Mouse (Mus musculus) embryo, embryonic 10 days (tissue): ENCODE measurements at regions not wholly inside any gene's neighbourhood (a gene's known extent, or its start where the extent isn't known, plus 50 kb on each side); places are given as distances from the start of the nearest gene placed in this dataset.
"Not testable (repeated sequence)": the region's sequence is repeated elsewhere in the genome, so short reads cannot be mapped to it uniquely, and the experiment has no call there.

Experiments
- DNase-seq: peaks from one replicate; pipeline ENCODE4 v3.0.0-alpha.2; 2015; ENCODE audit warnings: low spot score

DNA sequence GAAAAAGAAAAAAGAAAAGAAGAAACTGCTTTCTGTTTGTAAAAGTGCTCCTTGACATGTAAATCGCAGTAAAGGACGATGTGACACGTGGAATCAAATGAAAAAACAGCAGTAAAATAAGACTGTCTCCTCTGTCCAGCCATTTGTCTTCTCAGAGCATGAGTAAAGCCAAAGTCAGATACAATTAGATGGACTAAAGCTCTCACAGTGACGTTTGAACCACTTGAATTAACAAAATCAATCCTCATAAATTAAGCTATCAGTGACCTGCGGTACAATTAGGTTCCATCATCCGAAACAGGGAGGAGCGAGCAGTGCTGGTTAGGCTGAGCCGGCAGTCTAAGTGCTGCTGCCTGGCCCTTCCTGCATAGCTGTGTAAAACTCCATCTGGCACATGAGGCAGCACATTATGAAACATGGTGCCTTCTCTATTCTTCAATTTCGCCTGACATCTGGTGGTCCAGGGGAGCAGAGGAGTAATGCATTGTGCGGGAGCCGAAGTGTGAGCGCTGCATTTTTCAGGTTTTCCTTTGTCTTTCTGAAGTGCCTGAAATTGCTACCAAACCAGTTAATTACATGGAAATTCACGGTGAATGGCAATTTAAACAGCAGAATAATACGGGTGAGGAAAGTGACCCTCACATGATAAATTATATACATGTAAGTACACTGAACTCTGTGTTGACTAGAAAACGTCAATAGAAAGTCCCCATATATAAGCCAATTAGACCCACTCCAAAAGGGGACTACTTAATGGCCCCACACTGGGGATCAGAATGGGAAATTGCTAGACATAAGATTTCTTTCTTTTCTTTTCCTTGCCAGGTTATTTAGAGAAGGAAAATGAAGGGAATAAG is 118.1 kb downstream of the Mmrn1 start:
- DNase-seq: peak; percentile 60

DNA sequence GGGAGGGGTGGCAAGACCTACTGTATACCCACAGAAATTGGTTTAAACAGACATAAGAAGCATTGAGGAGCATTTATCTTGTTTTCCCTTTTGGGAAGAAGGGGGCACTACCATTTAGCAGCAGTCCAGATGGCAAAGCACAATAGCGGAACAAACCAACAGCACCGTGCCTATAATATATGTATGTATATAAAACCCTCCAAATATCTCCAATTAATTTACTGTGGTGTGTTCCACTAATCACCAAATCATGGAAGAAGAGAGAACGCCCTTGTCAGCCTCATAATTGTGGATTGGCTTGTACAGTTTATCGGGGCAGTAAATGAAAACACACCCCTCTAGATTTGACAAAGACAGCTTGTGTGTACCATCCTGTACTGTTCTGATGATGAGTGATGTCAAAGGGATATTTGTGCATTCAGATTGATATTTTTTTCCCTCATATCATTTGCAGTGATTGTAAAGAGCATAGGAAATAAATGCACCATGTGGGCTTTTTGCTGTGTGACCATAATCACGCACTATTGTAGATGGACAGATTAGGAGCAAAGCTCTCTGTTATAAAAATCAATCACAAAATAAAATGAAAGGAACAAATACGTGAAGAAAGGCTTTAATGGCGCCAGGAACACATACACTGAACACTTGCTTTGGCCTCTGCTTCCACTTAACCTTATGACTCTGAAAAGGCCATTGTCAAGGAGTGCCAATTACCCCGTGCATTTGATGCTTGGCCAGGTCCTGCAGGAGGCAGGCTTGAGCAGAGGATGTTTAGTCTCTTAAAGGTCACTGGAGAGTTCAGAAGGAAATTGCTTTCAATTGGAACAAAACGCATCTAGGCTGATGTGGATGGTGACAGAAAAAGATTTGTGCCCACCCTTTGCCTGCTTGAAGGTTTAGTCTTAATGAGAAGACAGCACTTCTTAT is 119.0 kb downstream of the Mmrn1 start:
- peak; percentile 66 for DNase-seq

DNA sequence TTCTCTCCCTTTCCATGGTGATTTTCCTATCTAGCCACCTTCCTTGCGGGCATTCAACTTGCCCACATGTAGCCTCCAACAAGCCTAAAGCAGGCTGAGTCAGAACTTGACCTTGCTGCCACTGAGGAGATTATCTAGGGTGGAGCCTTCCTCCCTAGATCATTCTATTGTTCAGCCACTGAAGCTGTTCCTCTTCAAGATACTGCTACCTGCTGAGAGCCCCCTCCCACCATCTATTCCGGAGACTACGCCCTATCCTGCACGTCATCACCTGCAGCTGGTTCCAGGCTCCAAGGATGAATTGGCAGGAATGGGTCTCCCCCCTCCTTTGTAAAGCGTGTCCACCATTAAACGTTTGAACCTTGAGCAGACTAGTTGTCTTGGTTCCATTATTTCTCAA is 122.9 kb downstream of the Mmrn1 start:
- DNase-seq: not testable (repeated sequence)

DNA sequence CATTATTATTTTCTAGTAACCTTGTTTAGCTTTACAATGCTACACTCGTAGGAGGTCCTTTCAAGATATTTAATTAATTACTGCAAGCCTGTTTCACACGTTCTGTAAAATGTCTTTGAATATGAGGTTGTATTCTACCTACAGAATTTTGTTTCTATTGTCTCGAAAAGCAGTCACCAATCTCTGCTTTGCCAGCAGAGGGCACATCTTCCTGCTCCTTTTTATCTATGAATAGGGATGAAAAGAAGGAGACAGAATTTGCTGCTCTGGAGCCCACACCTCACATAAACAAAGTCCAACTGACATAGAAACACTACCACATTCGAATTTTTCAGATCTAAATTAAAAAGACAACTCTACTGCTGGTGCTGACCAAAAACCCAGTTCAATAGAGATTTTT is 117.0 kb upstream of the Ccser1 start:
- DNase-seq: peak; percentile 58

DNA sequence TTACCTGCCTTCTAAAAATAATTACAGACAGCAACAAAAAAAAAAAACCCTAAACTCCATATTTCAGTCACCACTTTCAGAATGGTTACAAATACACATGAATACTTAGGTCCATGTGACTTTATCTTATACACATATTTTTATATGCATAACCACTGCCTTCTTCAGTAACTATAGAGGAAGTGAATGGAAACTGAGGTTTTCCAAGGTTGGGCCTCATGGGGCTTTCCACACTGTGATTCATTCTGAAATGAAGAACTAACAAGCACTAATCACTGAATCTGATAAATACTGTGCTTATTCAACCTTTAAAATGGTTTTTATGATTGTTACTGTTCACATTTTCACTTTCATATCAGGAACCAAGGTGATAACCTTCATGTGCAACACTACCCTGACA is 114.4 kb upstream of the Ccser1 start:
- DNase-seq: no peak

DNA sequence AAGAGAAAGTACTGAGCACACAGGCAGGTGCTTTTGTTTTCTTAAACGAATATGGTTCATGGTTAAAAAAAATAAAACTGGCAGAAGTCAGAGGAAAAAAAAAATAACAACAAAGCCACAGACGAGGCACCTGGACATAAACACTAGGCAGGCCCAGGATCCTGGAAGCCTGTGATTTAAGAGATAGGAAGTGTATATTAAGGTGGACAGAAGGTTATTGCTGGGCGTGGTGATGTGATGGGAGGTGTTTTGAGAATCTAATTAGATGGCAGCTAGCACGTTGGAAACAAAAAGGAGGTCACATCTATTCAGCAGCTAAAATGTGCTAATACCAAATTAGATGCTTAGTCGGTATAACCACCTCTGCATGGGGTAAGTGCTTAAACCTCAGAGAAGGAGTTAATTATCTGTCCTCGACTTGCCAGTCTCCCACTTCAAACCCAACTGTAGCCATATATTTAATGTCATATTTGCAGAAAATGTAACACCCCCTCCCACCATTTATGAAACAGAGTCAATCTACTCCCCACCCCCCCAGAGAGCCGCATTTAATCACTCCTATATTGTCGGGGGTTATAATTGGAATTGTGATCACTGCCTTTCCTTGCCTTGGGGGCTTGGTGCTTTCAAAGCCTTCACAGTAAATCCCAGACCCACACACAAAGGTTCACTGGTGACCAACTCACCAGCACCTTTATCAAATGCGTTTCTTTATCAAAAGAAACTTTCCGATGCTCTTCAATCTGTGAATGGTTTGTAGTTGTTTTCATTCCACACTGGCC is 113.4 kb upstream of the Ccser1 start:
- peak; percentile 5 for DNase-seq

DNA sequence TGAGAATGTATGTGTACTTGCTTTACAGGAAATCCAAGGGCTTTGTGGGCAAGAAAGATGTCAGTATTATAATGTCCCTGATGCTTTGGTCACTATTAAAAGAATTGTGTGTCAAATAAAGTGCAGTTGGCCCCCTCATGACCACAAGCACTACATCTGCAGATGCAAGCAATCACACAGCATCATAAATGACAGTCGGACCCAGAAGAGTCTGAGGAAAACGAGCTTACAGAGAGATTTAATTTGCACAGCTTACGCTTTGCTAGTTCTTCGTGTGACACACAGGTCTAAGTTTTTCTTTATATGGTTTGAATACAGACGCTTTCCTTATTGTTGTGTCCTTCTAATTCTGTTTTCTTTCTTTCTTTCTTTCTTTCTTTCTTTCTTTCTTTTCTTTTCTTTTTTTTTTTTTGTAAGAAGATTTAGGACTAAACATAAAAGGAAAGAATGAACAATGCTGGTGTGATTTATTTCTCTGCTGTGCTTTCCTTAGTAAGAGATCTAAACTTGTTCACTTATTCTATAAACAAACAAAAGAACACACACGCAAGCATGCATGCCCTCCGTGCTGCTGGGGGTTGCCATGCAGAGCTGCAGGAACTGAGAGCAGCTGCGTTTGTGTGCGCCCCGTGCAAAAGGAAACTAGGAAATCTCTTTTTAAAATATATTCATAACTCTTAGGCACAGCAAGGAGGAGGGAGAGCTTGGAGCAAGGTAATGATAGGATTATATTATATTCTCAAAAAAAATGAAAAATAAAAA is 112.6 kb upstream of the Ccser1 start:
- peak; percentile 48 for DNase-seq

DNA sequence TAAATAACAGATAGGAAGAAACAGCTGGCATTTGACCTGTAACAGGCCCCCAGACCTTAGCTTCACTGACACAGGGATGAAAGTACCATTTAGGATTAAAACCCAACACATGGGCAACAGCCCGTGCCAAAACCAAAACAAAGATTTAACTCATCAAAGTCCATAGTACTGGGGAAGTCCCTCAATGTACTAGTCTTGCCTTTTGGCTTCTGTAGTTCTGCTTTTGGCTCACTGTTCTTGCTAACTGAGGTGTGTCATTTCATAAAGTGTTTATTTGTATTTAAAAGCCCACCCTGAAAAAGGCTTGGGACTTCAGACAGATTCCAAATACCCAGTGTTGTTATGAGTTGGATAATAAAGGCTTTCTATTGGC is 112.0 kb upstream of the Ccser1 start:
- no peak for DNase-seq

DNA sequence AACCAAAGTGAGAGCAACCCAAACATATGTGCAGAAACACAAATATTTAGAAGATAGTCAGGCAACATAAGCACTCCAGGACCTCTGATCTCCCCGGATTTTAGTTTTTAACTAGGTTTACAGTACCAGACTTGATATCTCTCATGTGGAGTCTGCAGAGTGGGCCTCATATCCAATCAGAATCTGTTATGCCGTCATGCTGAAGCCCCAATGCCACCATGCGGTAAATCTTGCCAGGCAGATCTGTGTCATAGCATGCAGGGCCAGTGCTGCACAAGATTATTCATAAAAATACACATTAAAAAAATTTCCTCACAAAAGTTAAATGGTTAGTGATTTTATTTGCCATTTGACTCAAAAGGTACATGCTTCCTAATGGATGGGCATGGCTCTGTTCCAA is 106.9 kb upstream of the Ccser1 start:
- no peak for DNase-seq

DNA sequence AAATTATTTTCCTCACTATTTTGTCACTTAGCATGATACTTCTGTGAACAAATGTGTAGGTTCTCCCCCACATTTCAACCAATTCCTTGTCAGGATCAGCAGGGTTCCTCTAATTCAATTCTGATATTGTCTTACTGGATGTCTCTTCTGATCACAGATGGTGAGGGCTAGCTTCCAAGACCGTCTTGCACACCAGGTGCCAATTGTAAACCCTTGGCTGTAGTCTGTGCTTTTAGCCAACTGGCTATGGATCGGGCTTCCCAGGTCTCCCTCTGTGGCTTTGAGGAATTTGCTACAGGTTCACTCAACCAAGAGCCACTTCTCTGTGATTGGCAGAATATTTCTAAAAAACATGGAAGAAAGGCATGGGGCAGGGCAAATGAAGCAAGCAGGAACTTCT is 106.3 kb upstream of the Ccser1 start:
- no peak for DNase-seq

DNA sequence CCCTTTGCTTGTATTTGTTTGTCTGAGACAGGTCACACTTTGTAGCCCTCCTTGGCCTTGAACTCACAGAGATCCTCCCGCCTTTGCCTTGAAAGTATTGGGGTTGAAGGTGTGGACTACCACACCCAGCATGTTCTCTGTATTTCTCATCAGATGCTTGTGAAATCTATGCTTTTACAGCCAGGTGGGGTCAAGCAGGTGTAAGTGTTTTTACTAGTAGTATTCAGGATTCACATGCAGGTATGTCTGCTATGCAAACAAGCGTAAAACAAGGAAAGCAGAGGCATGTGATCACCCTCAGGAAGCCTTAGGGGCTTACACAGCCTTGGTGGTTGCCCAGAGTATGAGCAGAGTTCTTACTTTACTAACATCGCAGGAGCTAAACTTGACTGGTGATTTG is 105.4 kb upstream of the Ccser1 start:
- DNase-seq: no peak

DNA sequence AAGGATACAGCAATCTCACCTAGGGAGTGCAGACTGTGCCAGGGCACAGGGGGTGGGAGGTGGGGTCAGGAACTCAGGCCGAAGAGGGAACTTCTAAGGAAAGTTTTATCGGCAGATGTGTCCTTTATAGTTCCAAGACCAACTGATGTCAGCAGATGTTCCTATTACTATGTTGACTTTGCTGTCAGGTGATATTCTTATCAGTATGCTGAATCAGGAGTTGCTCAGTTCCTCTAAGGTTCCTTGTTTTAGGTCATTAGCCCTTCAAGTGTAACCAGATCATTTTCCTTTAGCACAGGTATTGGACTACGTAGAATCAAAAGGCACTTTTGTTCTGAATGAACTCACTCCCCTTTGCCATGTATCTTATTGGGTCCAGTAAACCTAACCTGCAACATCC is 101.6 kb upstream of the Ccser1 start:
- DNase-seq: no peak

DNA sequence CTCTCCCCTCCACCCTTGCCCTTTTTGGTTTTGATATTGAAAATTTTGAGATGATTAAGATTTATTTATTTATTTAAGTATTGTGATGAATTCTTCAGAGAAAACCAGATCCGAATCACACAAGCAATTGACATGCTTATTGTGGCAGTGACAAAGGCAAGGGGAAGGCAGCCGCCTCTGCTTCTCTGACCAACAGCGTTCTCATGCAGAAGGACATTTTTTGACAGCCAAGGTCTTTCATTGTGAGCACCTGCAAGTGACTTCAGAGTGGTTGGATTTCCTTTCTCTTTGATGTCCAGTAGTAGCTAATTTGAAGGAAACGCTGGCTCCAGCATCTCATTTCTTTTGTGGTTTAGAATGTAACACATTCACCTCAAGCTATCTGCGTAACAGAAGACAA is 99.5 kb upstream of the Ccser1 start:
- no peak for DNase-seq

DNA sequence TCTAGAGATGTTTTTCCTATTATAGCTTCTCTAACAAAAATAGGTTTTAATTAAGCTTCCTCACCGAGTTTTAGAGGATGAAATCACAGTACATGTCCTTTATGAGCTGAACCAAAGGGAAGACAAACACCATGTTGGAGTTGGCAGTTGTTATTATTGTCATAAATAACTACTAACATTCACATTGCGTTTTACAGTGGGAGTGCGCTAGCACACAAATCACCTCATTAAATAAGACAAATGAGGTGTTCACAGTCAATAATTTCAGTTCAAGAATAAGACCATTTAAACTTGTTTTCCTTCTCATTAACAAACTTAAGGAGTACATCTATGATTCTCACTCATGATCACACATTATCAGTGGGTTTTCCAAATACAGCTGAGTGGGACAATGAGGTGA is 96.8 kb upstream of the Ccser1 start:
- no peak for DNase-seq

DNA sequence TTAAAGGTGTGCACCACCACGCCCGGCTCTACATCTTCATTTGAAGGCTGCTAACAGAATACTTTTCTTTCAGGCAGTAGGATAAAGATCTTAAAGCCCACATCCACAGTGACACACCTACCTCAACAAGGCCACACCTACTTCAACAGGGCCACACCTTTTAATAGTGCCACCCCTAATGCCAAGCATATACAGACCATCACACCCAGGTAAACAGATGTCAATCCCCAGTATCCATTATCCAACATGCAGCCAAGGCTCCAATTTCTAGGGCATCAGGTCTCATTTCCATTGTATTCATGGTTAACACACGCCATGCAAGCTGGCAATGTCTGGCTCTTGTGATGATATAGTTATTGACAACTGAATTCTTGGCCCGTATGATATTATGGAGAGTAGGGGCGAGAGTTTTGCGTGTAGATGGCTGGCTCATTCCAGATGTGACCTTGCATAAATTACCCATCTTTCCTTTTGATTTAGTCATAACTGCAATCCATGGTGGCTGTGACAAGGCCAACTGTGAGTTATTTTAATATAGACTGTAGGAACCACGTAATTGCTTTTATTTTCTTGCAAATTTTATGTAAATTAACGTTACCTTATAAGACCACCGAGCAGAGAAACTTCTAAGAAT is 80.7 kb upstream of the Ccser1 start:
- DNase-seq: no peak

DNA sequence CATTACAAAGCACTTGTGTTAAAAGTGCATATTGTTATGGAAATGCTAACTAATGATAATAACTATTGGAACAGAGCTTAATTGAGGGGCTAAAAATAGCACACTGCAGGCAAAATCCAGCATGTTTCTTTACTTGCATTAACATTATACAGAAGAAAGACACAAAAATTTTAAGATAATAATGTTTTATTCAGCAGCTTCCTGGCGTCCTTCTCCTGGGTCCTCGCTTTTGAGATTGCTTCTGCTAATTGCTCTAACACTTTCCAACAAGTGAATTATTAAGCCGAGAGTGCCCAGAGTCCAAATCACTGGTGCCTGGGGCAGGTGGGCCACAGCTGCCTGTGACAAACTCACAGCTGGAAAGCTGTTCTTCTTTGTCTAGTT is 80.2 kb upstream of the Ccser1 start:
- DNase-seq: no peak

DNA sequence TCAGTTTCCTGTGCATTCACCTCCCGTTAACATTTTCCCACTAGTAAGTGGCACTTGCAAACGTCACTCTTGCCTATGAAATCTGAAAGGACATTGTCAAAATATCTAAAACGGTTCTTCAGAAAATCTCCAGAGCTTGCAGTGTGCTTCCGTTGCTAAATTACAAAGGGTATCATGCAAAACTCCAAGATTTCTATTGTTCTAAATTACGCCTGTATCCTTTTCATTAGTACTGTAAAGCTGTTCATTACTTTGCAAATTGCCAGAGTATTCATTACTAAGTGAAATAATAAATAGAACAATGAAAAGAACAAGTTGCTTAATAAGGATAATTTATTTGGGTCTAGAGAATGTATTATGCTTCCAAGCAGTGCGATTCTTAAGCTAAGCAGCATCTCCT is 78.2 kb upstream of the Ccser1 start:
- no peak for DNase-seq

DNA sequence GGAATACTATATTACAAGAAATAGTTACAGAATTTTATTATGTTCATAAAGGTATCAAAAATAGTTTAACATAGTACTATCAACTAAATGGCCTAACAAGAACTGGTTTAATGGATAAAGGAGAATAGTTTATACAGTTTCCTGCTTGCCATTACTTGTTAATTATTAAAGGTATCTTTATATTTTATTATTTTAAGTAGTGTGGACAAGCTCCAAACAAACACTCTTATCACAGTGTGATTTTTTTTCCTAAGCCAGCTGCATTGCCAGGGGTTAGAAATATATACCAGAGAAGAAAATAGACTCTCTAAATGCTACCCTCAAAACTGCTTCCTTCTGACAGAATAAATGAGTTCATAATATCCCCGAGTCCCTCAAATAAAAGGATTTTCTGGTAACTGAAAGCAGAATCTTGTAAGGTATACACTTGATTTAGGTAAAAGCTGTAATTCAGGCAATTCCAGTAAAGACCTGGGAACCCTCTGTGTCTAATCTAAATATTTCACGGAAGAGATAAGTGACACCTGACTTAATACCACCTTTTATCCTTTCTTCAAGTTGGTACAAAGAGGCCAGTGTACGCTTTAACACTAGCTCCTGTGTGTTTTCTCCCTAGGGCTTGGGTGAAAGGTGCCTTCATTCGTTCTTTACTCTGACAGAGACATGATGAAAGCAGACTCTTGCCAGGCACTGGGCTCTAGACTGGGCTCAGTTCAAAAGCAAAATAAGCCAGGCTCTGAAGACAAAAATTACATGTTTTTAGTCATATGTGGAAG is 76.5 kb upstream of the Ccser1 start:
- DNase-seq: no peak

DNA sequence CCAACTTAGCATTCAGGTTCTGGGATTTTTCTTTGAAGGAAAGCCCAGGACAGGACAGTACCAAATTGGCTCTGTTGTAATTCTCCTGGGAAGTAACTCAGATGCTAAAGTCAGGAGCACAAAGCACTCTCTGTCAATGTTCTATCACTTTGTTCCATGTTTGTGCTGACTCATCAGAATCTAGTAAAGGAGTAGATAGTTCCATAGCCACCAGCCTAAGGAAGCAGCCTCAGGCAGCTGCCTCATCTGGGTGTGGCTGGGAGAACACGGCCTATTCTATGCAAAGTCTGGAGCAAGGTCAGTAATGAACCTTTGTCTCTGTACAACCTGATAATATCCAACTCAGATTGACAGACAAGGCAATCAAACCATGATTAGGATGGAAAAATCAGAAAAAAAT is 64.9 kb upstream of the Ccser1 start:
- DNase-seq: no peak

DNA sequence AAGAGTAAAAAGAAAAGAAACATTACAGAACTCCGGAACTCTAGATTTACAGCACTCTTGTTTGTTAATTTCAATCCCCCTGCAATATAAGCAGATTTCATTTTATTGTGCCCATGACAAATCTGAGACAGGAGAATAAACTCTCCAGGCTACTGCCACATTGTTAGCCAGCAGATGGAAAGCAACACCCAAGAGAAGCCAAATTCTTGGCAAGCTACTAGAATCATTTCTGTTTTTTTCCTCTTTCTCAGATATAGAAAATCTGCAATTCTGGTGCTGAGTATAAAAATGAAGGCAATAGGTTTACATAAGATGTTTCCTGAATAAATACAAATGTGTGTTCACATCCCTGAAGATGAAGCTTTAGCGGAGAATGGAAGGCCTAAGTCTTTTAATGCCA is 60.5 kb upstream of the Ccser1 start:
- DNase-seq: no peak

DNA sequence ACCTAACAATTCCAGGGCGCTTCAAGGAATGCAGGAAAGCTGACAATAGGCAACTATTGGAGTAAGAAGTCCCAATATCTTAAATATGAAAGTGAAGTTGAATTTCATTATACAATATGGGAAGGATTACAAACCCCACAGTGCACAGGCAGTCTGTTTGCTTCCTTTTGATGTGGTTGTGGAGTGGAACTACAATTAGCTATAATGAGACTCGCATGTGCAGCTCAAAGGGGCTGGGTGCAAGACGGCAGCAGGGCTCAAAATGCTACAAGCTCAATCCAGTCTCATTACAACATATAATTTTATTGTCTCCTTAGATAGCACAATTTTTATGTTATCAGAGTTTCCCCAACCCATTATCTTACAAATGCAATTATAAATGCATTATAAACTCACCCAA is 54.7 kb upstream of the Ccser1 start:
- DNase-seq: no peak
